Comparison of ENCODE assay signal across 9 mouse cellular contexts in the genomic region with DNA sequence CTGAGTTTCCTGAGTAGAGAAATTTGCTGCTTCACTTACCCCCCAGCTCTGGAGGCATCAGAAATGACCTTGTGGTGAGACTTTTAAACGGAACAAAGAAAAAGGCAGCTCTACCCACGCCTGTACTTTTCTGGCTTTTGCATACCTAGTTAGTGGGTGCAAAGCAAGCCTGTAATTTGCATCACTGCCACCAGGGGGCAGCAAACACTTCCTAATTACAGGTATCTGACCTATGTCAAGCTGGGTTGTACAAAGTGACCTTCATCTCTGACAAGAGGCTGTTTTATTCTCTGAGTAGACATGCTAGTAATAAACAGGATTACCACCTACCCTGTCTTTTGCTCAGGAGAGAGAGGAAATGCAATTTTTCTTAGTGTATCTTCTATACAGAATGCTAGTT.
DNase-seq lines count a peak whose midpoint lies in the region; ATAC-seq and TF ChIP-seq lines count a peak whose summit lies in the region.
"Had no signal": no experiment of that assay in that cellular context is flagged by ENCODE, and none has a peak within 500 bp of the region (broad histone marks: within the 10 kb centered on the region; RNA-seq: fewer than 3 reads in every experiment).

No protein-coding gene starts in this region.

- peak; percentile 94 for TF ChIP-seq CTCF in Patski (IDR thresholded peaks at IDR 0.05)

- no peak for ATAC-seq in heart, embryonic 11.5 days (replicated peaks; ENCODE audit: insufficient number of reproducible peaks, low FRiP score, low TSS enrichment)
- peak; percentile 33 for ATAC-seq in Patski
- peak; percentile 74 for ATAC-seq in granulocyte monocyte progenitor cell, adult 5-6 weeks (replicated peaks; ENCODE audit: poor library complexity, severe bottlenecking)
- peak; percentile 57 for ATAC-seq in megakaryocyte-erythroid progenitor cell, adult 5-6 weeks (replicated peaks; ENCODE audit: low FRiP score, low TSS enrichment, poor library complexity, severe bottlenecking)

- 58% methylated on average over 2 of the region's 2 CpGs for WGBS in heart, embryonic 11.5 days (ENCODE audit: insufficient replicate concordance)

- H3K9me3 ChIP-seq in heart, embryonic 11.5 days (replicated peaks; ENCODE audit: control insufficient read depth, low read length), result no peaks in the 10 kb centered on the region
- H3K9me3 ChIP-seq: lung, embryonic 15.5 days had no signal

- H3K36me3 ChIP-seq in heart, embryonic 11.5 days (ENCODE audit: control insufficient read depth, insufficient read depth, low read length), result peaks cover 65% of the 10 kb centered on the region
- no peaks in the 10 kb centered on the region for H3K36me3 ChIP-seq in splenic B cell, adult 2 months (ENCODE audit: control insufficient read depth, insufficient read depth, low read length, poor library complexity, severe bottlenecking)

- no peak overlapping the region for H3K4me2 ChIP-seq in heart, embryonic 11.5 days
- H3K4me2 ChIP-seq: lung, embryonic 15.5 days had no signal

- in situ Hi-C loops in Patski (cut with MboI; ENCODE audit: low pct_unique_long_range_greater_than_20kb), result no loop called here

- H3K27me3 ChIP-seq in heart, embryonic 11.5 days (ENCODE audit: control insufficient read depth, insufficient read depth, low read length), result no peaks in the 10 kb centered on the region
- no peaks in the 10 kb centered on the region for H3K27me3 ChIP-seq in Patski
- H3K27me3 ChIP-seq in splenic B cell, adult 2 months (ENCODE audit: control insufficient read depth, insufficient read depth, low read length, poor library complexity, severe bottlenecking), result no peaks in the 10 kb centered on the region
- H3K27me3 ChIP-seq: lung, embryonic 15.5 days had no signal

- H3K4me1 ChIP-seq in heart, embryonic 11.5 days (ENCODE audit: control insufficient read depth, insufficient read depth, low read length), result no peaks in the 10 kb centered on the region
- H3K4me1 ChIP-seq: lung, embryonic 15.5 days had no signal

- no peak overlapping the region for H3K27ac ChIP-seq in heart, embryonic 11.5 days (ENCODE audit: low read depth, low read length)
- H3K27ac ChIP-seq: lung, embryonic 15.5 days had no signal

- DNase-seq in heart, adult 18-20 months, result peak; percentile 48 to 78
- DNase-seq in Patski (ENCODE audit: low read depth, low spot score), result peak; percentile 24
- DNase-seq in cerebellum, postnatal 14 days, result peak; percentile 87 to 92
- peak; percentile 34 to 73 for DNase-seq in layer of hippocampus, postnatal 25 days (ENCODE audit: extremely low spot score in 1 of 2, low spot score in 1 of 2)
- peak; percentile 65 for DNase-seq in splenic B cell, adult 2 months (ENCODE audit: low read depth, low spot score)

- H3K4me3 ChIP-seq in heart, embryonic 11.5 days (ENCODE audit: low read depth, low read length), result no peak overlapping the region
- H3K4me3 ChIP-seq: lung, embryonic 15.5 days had no signal

- POLR2A ChIA-PET in Patski (lab: Charles Lee), result interaction anchor here (1.3 to 1.4 kb wide), 3 partner anchors 9 to 71 kb away, joined by 3 to 5 read pairs (median 4); no protein-coding TSS in a partner anchor

- CTCF ChIA-PET in Patski (lab: Charles Lee), result interaction anchor here (0.8 to 5.6 kb wide), 18 partner anchors 11 to 109 kb away, joined by 3 to 40 read pairs (median 4); no protein-coding TSS in a partner anchor

- no peak overlapping the region for H3K9ac ChIP-seq in heart, embryonic 11.5 days (ENCODE audit: low read depth, low read length)
- H3K9ac ChIP-seq: lung, embryonic 15.5 days had no signal

Comparison
In these comparisons a context has a peak if more than half of its experiments do, and no peak if none do; other contexts are left out.
1. DNase-seq: peak in every context shown above with its lines; median percentile 90 in cerebellum, postnatal 14 days; 65 in splenic B cell, adult 2 months; 63 in heart, adult 18-20 months; 54 in layer of hippocampus, postnatal 25 days; 24 in Patski.